Mouse (Mus musculus): Measurements from ENCODE around the gene Ear6. TPM values are rescaled to one million over a fixed set of nuclear protein-coding genes. Genes with fewer than 3 reads are reported as not detected.

Gene Ear6
- polyA plus RNA-seq, 1 experiment, result not detected

DNA sequence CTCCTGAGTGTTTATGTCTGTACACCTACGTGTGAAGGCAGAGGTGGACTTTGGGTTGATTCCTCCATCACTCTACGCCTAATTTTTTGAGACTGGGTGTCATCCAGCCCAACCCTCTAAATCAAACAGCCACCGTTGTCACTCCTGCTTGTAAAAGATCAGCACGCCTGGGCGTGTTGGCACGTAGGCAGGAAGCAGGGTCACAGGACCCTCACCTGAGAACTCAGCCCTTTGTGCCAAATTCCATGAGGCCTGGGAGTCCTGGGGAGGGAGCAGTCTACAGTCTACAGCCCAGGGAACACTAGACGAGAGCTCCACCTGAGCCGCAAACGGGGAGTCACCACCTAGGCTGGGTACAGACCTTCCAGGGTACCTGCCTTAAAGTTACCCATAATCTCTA, 50.3 kb downstream of the Ear6 start:
- Histone ChIP-seq H3K36me3 (ENCODE audit: control insufficient read depth, insufficient read depth) (no peaks in the 10 kb centered on the region), H3ac (ENCODE audit: control insufficient read depth, insufficient read length) (no peak overlapping the region), H3K79me2 (ENCODE audit: control insufficient read depth, insufficient read depth) (no peaks in the 10 kb centered on the region), H3K4me3 (no peak overlapping the region), H3K27me3 (ENCODE audit: control insufficient read depth, insufficient read depth, insufficient read length) (no peaks in the 10 kb centered on the region), H3K4me2 (ENCODE audit: low read depth) (no peak overlapping the region)
- TF ChIP-seq TCF12 (IDR thresholded peaks at IDR 0.05; ENCODE audit: insufficient read depth, poor library complexity, severe bottlenecking), result no peak
- TF ChIP-seq MYOG (IDR thresholded peaks at IDR 0.05; ENCODE audit: control insufficient read depth in 1 of 3, insufficient read depth in 1 of 3, insufficient read length in 2 of 3, low read depth in 2 of 3), result no peak
- no peak for TF ChIP-seq MAX (IDR thresholded peaks at IDR 0.05; ENCODE audit: low read depth)
- no peak for TF ChIP-seq POLR2AphosphoS2 (IDR thresholded peaks at IDR 0.05; ENCODE audit: insufficient read length, low read depth)
- TF ChIP-seq TCF3 (IDR thresholded peaks at IDR 0.05; ENCODE audit: insufficient read length, low read depth), result no peak
- TF ChIP-seq SRF (IDR thresholded peaks at IDR 0.05; ENCODE audit: control insufficient read depth, insufficient read length, low read depth), result no peak
- no peak for TF ChIP-seq USF1 (IDR thresholded peaks at IDR 0.05; ENCODE audit: low read depth)
- TF ChIP-seq POLR2A (IDR thresholded peaks at IDR 0.05; ENCODE audit: insufficient read length, low read depth), result no peak
- no peak for TF ChIP-seq CEBPB (IDR thresholded peaks at IDR 0.05; ENCODE audit: insufficient read depth, poor library complexity, severe bottlenecking)
- no peak for TF ChIP-seq MYOD1 (IDR thresholded peaks at IDR 0.05; ENCODE audit: control insufficient read depth in 1 of 3, insufficient read length in 2 of 3, low read depth in 2 of 3)
- no peak for TF ChIP-seq E2F4 (IDR thresholded peaks at IDR 0.05; ENCODE audit: insufficient read depth)
- TF ChIP-seq REST (IDR thresholded peaks at IDR 0.05; ENCODE audit: insufficient read depth, insufficient read length), result no peak

Other genes with a start within 250 kb of the Ear6 start
- gene Gm17078, start 242.4 kb upstream of the Ear6 start, polyA plus RNA-seq (2012; fragmentation: generic; extraction: Trizol), result not detected
- gene Gm4181, start 218.0 kb upstream of the Ear6 start, polyA plus RNA-seq (2012; fragmentation: generic; extraction: Trizol), result not detected
- not detected for gene Gm17079, start 158.2 kb upstream of the Ear6 start, polyA plus RNA-seq (2012; fragmentation: generic; extraction: Trizol)
- not detected for gene Gm5800, start 136.5 kb upstream of the Ear6 start, polyA plus RNA-seq (2012; fragmentation: generic; extraction: Trizol)
- not detected for gene Ang4, start 80.1 kb upstream of the Ear6 start, polyA plus RNA-seq (2012; fragmentation: generic; extraction: Trizol)
- not detected for gene AY358078, start 53.7 kb upstream of the Ear6 start, polyA plus RNA-seq (2012; fragmentation: generic; extraction: Trizol)
- 24.1 TPM for gene Mettl17, start 31.1 kb downstream of the Ear6 start, polyA plus RNA-seq (2012; fragmentation: generic; extraction: Trizol)
- gene Slc39a2, start 39.2 kb downstream of the Ear6 start, polyA plus RNA-seq (2012; fragmentation: generic; extraction: Trizol), result 0.12 TPM
- gene Ndrg2, start 60.5 kb downstream of the Ear6 start, polyA plus RNA-seq (2012; fragmentation: generic; extraction: Trizol), result 31.8 TPM
- not detected for gene Tppp2, start 64.7 kb downstream of the Ear6 start, polyA plus RNA-seq (2012; fragmentation: generic; extraction: Trizol)
- gene Rnase13, start 69.1 kb downstream of the Ear6 start, polyA plus RNA-seq (2012; fragmentation: generic; extraction: Trizol), result not detected
- 35.0 TPM for gene Arhgef40, start 131.0 kb downstream of the Ear6 start, polyA plus RNA-seq (2012; fragmentation: generic; extraction: Trizol)
- 0.34 TPM for gene Tmem253, start 162.0 kb downstream of the Ear6 start, polyA plus RNA-seq (2012; fragmentation: generic; extraction: Trizol)
- gene Zfp219, start 167.0 kb downstream of the Ear6 start, polyA plus RNA-seq (2012; fragmentation: generic; extraction: Trizol), result 13.6 TPM
- not detected for gene Olfr221, start 188.8 kb downstream of the Ear6 start, polyA plus RNA-seq (2012; fragmentation: generic; extraction: Trizol)